Mouse (Mus musculus): Measurements from ENCODE around the gene Nbl1. TPM values are rescaled to one million over a fixed set of nuclear protein-coding genes. Genes with fewer than 3 reads are reported as not detected.
A peak's percentile ranks its signal among the peaks of the same experiment; 100 is the strongest.

The Nbl1 gene
- polyA plus RNA-seq (2014; fragmentation: Nextera tagmentation; extraction: Ambion mirVana) = 91.6 and 106 TPM in 2 replicates

- Histone ChIP-seq H3K36me3 (replicated peaks; ENCODE audit: control insufficient read depth, insufficient read depth, low read depth, low read length) (no peaks in the 10 kb centered on the region), H3K9me3 (replicated peaks; ENCODE audit: control insufficient read depth, low read length) (no peaks in the 10 kb centered on the region), H3K27ac (replicated peaks; ENCODE audit: low read depth, low read length) (peak within 1 kb of the TSS; percentile 48), H3K4me1 (ENCODE audit: control insufficient read depth, insufficient read depth, low read length) (peaks cover 3% of the 10 kb centered on the region; the same call in 1 of the 2 replicates), H3K4me3 (ENCODE audit: low read depth, low read length) (peak within 1 kb of the TSS; percentile 63), H3K9ac (replicated peaks; ENCODE audit: low read length) (peak within 1 kb of the TSS; percentile 85), H3K4me2 (ENCODE audit: low read depth, low read length) (peak within 1 kb of the TSS; percentile 82), H3K27me3 (ENCODE audit: control insufficient read depth, insufficient read depth, low read length) (peaks cover 5% of the 10 kb centered on the region; the same call in 1 of the 2 replicates)
- no peak for ATAC-seq (replicated peaks; ENCODE audit: insufficient number of reproducible peaks, low FRiP score, low TSS enrichment, low read depth)
- DNase-seq (ENCODE audit: low spot score) = peak; percentile 63
- under 1% methylated on average over 92 of the region's 105 CpGs for WGBS
These were observed at the start of gene Nbl1 for GRCm38 (mm10) chr4:139092356-139093195. Gene Nbl1, minus strand, starts transcription at chr4:139092993.

DNA sequence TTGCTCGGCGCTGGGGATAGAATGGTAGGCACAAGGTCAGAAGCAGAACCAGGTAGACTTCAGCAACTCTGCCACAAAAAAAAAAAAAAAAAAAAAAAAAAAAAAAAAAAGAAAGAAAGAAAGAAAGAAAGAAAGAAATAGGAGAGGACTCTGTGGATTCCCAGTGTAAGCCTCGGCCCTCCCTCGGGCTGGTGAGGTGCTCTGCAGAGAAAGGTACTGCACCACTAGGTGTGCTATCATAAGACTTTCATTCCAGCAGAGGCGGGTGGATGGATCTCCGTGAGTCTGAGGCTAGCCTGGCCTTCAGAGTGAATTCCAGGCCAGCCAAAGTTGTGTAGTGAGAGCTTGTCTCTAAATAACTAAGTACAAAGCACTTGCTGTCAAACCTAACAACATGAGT lies 49.0 kb upstream of the Nbl1 start:
- Histone ChIP-seq H3K9me3 (replicated peaks; ENCODE audit: control insufficient read depth, low read length) (no peaks in the 10 kb centered on the region), H3K9ac (replicated peaks; ENCODE audit: low read length) (no peak overlapping the region), H3K4me3 (ENCODE audit: low read depth, low read length) (no peak overlapping the region), H3K36me3 (replicated peaks; ENCODE audit: control insufficient read depth, insufficient read depth, low read depth, low read length) (no peaks in the 10 kb centered on the region), H3K4me2 (ENCODE audit: low read depth, low read length) (no peak overlapping the region), H3K27me3 (ENCODE audit: control insufficient read depth, insufficient read depth, low read length) (no peaks in the 10 kb centered on the region), H3K4me1 (ENCODE audit: control insufficient read depth, insufficient read depth, low read length) (no peaks in the 10 kb centered on the region), H3K27ac (replicated peaks; ENCODE audit: low read depth, low read length) (no peak overlapping the region)
- ATAC-seq (replicated peaks; ENCODE audit: insufficient number of reproducible peaks, low FRiP score, low TSS enrichment, low read depth) (no peak), DNase-seq (ENCODE audit: low spot score) (peak; percentile 25)
- WGBS = 73% methylated on average over 6 of the region's 6 CpGs

- no peak overlapping the region for H3K4me3 ChIP-seq (ENCODE audit: low read depth, low read length)
- 77% methylated on average over 2 of the region's 2 CpGs for WGBS
These were observed 47.5 kb upstream of the Nbl1 start for GRCm38 (mm10) chr4:139140267-139140666.

DNA sequence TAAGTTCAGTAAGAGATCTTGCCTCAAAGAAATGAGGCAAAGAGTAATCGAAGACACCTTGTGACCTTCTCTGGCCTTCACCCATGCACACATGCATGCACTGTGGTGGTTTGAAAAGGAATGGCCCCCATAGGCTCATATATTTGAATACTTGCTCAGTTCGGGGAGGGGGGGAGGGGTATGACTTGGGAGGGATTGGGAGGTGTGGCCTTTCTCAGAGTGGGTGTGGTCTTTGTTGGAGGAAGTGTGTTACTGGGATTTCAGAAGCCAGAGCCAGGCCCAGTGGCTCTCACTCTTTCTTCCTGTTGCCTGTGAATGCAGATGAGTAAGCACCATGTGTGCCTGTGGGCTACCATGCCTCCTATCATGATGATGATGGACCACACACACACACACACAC lies 43.2 kb upstream of the Nbl1 start:
- Histone ChIP-seq H3K4me3 (ENCODE audit: low read depth, low read length) (no peak overlapping the region), H3K4me1 (ENCODE audit: control insufficient read depth, insufficient read depth, low read length) (no peaks in the 10 kb centered on the region), H3K9me3 (replicated peaks; ENCODE audit: control insufficient read depth, low read length) (no peaks in the 10 kb centered on the region), H3K27ac (replicated peaks; ENCODE audit: low read depth, low read length) (no peak overlapping the region), H3K9ac (replicated peaks; ENCODE audit: low read length) (no peak overlapping the region), H3K27me3 (ENCODE audit: control insufficient read depth, insufficient read depth, low read length) (no peaks in the 10 kb centered on the region), H3K36me3 (replicated peaks; ENCODE audit: control insufficient read depth, insufficient read depth, low read depth, low read length) (no peaks in the 10 kb centered on the region), H3K4me2 (ENCODE audit: low read depth, low read length) (no peak overlapping the region)
- no peak for DNase-seq (ENCODE audit: low spot score)
- 84% methylated on average over 2 of the region's 2 CpGs for WGBS
- no peak for ATAC-seq (replicated peaks; ENCODE audit: insufficient number of reproducible peaks, low FRiP score, low TSS enrichment, low read depth)

More at GRCm38 (mm10) chr4:139140267-139140666, 47.5 kb upstream of the Nbl1 start:
- Histone ChIP-seq H3K9me3 (replicated peaks; ENCODE audit: control insufficient read depth, low read length) (no peaks in the 10 kb centered on the region), H3K27me3 (ENCODE audit: control insufficient read depth, insufficient read depth, low read length) (no peaks in the 10 kb centered on the region), H3K36me3 (replicated peaks; ENCODE audit: control insufficient read depth, insufficient read depth, low read depth, low read length) (no peaks in the 10 kb centered on the region), H3K27ac (replicated peaks; ENCODE audit: low read depth, low read length) (no peak overlapping the region), H3K4me1 (ENCODE audit: control insufficient read depth, insufficient read depth, low read length) (no peaks in the 10 kb centered on the region), H3K9ac (replicated peaks; ENCODE audit: low read length) (no peak overlapping the region), H3K4me2 (ENCODE audit: low read depth, low read length) (no peak overlapping the region)
- ATAC-seq (replicated peaks; ENCODE audit: insufficient number of reproducible peaks, low FRiP score, low TSS enrichment, low read depth) = no peak
- no peak for DNase-seq (ENCODE audit: low spot score)

DNA sequence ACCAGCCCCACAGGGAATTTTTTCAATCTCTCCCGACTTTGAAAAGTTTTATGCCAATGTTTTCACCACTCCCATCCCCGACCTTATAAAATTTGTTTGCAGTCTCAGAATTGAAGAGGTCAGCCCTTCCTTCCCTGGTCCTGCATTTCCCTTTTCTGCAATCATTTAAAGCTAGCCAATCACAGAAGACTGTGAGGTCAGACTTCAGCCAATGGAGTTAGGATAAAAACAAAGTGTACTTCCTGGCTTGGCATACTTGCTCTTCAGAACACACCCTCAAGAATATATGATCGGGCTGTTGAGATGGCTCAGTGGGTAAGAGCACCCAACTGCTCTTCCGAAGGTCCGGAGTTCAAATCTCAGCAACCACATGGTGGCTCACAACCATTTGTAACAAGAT lies 40.3 kb upstream of the Nbl1 start:
- 85% methylated on average over 5 of the region's 5 CpGs for WGBS
- no peak overlapping the region for H3K4me2 ChIP-seq (ENCODE audit: low read depth, low read length)
- DNase-seq (ENCODE audit: low spot score) (no peak), ATAC-seq (replicated peaks; ENCODE audit: insufficient number of reproducible peaks, low FRiP score, low TSS enrichment, low read depth) (no peak)
- H3K4me1 ChIP-seq (ENCODE audit: control insufficient read depth, insufficient read depth, low read length) = peaks cover 2% of the 10 kb centered on the region; the same call in 1 of the 2 replicates
- H3K27me3 ChIP-seq (ENCODE audit: control insufficient read depth, insufficient read depth, low read length) = no peaks in the 10 kb centered on the region
- H3K36me3 ChIP-seq (replicated peaks; ENCODE audit: control insufficient read depth, insufficient read depth, low read depth, low read length) = no peaks in the 10 kb centered on the region
- H3K9me3 ChIP-seq (replicated peaks; ENCODE audit: control insufficient read depth, low read length) = no peaks in the 10 kb centered on the region
- no peak overlapping the region for H3K27ac ChIP-seq (replicated peaks; ENCODE audit: low read depth, low read length)
- H3K4me3 ChIP-seq (ENCODE audit: low read depth, low read length) = no peak overlapping the region
- no peak overlapping the region for H3K9ac ChIP-seq (replicated peaks; ENCODE audit: low read length)

- Histone ChIP-seq H3K36me3 (replicated peaks; ENCODE audit: control insufficient read depth, insufficient read depth, low read depth, low read length) (no peaks in the 10 kb centered on the region), H3K27ac (replicated peaks; ENCODE audit: low read depth, low read length) (no peak overlapping the region), H3K9ac (replicated peaks; ENCODE audit: low read length) (no peak overlapping the region), H3K4me1 (ENCODE audit: control insufficient read depth, insufficient read depth, low read length) (peaks cover 2% of the 10 kb centered on the region; the same call in 1 of the 2 replicates), H3K27me3 (ENCODE audit: control insufficient read depth, insufficient read depth, low read length) (no peaks in the 10 kb centered on the region), H3K9me3 (replicated peaks; ENCODE audit: control insufficient read depth, low read length) (no peaks in the 10 kb centered on the region), H3K4me3 (ENCODE audit: low read depth, low read length) (no peak overlapping the region), H3K4me2 (ENCODE audit: low read depth, low read length) (no peak overlapping the region)
- no peak for ATAC-seq (replicated peaks; ENCODE audit: insufficient number of reproducible peaks, low FRiP score, low TSS enrichment, low read depth)
- 91% methylated on average over 14 of the region's 14 CpGs for WGBS
- no peak for DNase-seq (ENCODE audit: low spot score)
These were observed 39.3 kb upstream of the Nbl1 start for GRCm38 (mm10) chr4:139131858-139132672.

- Histone ChIP-seq H3K36me3 (replicated peaks; ENCODE audit: control insufficient read depth, insufficient read depth, low read depth, low read length) (no peaks in the 10 kb centered on the region), H3K4me2 (ENCODE audit: low read depth, low read length) (peak within 1 kb of the TSS; percentile 64), H3K27me3 (ENCODE audit: control insufficient read depth, insufficient read depth, low read length) (no peaks in the 10 kb centered on the region), H3K9me3 (replicated peaks; ENCODE audit: control insufficient read depth, low read length) (no peaks in the 10 kb centered on the region), H3K4me3 (ENCODE audit: low read depth, low read length) (peak within 1 kb of the TSS; percentile 77), H3K4me1 (ENCODE audit: control insufficient read depth, insufficient read depth, low read length) (peaks cover 2% of the 10 kb centered on the region; the same call in 1 of the 2 replicates), H3K27ac (replicated peaks; ENCODE audit: low read depth, low read length) (peak within 1 kb of the TSS; percentile 61), H3K9ac (replicated peaks; ENCODE audit: low read length) (peak within 1 kb of the TSS; percentile 77)
- ATAC-seq (replicated peaks; ENCODE audit: insufficient number of reproducible peaks, low FRiP score, low TSS enrichment, low read depth) (peak; percentile 93), DNase-seq (ENCODE audit: low spot score) (peak; percentile 99)
- under 1% methylated on average over 63 of the region's 63 CpGs for WGBS
These were observed 38.1 kb upstream of the Nbl1 start, which contains the start of gene Minos1 for GRCm38 (mm10) chr4:139130701-139131549. Gene Minos1, minus strand, starts transcription at chr4:139131113.

Data from embryonic facial prominence, embryonic 11.5 days (tissue).